Mouse (Mus musculus): ENCODE measurements around the gene Cars2.

GRCm38 (mm10) chr8:11517366-11518055 lies 33.1 kb downstream of the Cars2 start:
- no peak for TF ChIP-seq POLR2A (IDR thresholded peaks at IDR 0.05; ENCODE audit: control insufficient read depth in 1 of 2, insufficient read depth in 1 of 2, low read depth in 1 of 2, low read length in 2 of 2, poor library complexity in 1 of 2)
- TF ChIP-seq BHLHE40 (IDR thresholded peaks at IDR 0.05; ENCODE audit: borderline replicate concordance, low read depth, low read length), result no peak
- no peak for TF ChIP-seq TAL1 (IDR thresholded peaks at IDR 0.05; ENCODE audit: low read length)

Data from MEL (cell line).